Mouse (Mus musculus) heart, adult 2 months (tissue): ENCODE measurements around the gene Tsc22d4.

ENCODE experiments used
- CTCF ChIP-seq: fragments of 200-600 bp; IDR thresholded peaks from 2 replicates; pipeline ENCODE4 v1.8.1; 2022; ENCODE audit warnings: antibody characterized with exemption, mild to moderate bottlenecking, moderate library complexity
- POLR2A ChIP-seq: fragments of 200-500 bp; IDR thresholded peaks from 2 replicates; pipeline ENCODE4 v1.6.1; 2011; ENCODE audit warnings: mild to moderate bottlenecking, low read depth, low read length, control low read depth; ENCODE audit not compliant: insufficient read depth

- TF ChIP-seq POLR2A (peak; percentile 44; the same call in 1 of the 2 replicates), CTCF (no peak)
Observed at GRCm38 (mm10) chr5:137749196-137749836, 3.8 kb downstream of the Tsc22d4 start.
